Mouse (Mus musculus) naive thymus-derived CD4-positive, alpha-beta T cell, adult 2 months (primary cell): ENCODE results near the gene Kif6.

Experiments used
- DNase-seq: peaks from one replicate; pipeline ENCODE4 v3.0.0-alpha.2; 2011; ENCODE audit warnings: low read depth

Gene Kif6

DNA sequence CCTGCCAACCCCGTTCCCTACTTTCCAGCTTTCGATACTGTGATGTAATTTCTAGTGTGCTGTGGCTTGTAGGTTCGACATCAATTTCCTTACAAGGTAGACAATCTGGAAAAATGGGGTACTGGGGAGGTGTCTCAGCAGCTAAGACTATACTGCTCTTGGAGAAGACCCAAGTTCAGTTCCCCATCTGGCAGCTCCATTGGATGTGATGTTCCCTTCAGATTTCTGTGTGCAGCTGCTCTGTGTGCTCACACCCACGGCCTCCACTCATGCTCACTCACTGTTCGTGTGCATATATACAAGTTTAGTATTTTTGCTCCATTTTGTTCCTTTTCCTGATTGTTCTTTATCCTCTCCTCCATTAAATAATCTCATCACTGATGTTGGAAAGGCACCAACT, 51.8 kb downstream of the Kif6 start:
- no peak for DNase-seq

GRCm38 (mm10) chr17:49668296-49668695, 53.4 kb downstream of the Kif6 start:
- no peak for DNase-seq

GRCm38 (mm10) chr17:49671921-49672339, 57.0 kb downstream of the Kif6 start:
- DNase-seq, result no peak

DNA sequence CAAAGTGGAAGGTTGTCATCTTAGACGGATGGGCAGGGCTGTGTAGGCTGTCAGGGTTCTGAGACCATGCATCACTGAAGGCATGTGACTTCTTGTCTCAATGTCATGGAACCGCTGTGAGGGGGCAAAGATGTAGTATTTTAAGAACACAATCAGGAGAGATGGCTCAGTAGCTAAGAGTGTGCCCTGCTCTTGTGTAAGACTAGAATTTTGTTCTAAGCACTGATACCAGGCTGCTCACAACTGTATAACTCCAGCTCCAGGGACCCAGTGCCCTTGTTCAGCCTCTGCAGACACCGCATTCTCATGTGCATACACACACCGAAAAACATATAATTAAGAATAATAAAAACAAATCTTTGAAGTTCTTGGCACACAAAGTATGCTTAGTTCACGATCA, 57.5 kb downstream of the Kif6 start:
- DNase-seq, result no peak

- no peak for DNase-seq
Measured at GRCm38 (mm10) chr17:49675629-49676028, 60.7 kb downstream of the Kif6 start.

GRCm38 (mm10) chr17:49681410-49681809, 66.5 kb downstream of the Kif6 start:
- no peak for DNase-seq

GRCm38 (mm10) chr17:49684146-49684545, 69.2 kb downstream of the Kif6 start:
- no peak for DNase-seq

GRCm38 (mm10) chr17:49690607-49691454, 75.9 kb downstream of the Kif6 start:
- DNase-seq, result no peak

DNA sequence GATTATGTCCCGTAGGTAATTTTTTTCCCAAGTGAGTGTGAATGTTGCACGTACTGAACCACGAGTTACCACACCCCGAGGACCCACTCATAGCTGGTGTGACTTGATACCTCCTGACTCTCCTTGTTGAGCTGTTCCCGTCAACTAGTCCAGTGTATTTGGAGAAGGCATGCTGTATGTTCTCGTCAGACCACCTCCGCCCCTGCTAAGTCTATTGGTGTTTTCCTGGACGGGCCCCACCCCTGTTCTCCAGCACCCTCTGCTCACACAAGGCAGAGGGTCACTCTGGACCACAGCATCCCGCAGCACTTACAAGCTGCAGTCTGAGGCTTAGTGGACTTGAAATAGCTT, 76.5 kb downstream of the Kif6 start:
- no peak for DNase-seq

GRCm38 (mm10) chr17:49693206-49693605, 78.3 kb downstream of the Kif6 start:
- no peak for DNase-seq

- DNase-seq, result no peak
Measured at GRCm38 (mm10) chr17:49697220-49697619, 82.3 kb downstream of the Kif6 start.

DNA sequence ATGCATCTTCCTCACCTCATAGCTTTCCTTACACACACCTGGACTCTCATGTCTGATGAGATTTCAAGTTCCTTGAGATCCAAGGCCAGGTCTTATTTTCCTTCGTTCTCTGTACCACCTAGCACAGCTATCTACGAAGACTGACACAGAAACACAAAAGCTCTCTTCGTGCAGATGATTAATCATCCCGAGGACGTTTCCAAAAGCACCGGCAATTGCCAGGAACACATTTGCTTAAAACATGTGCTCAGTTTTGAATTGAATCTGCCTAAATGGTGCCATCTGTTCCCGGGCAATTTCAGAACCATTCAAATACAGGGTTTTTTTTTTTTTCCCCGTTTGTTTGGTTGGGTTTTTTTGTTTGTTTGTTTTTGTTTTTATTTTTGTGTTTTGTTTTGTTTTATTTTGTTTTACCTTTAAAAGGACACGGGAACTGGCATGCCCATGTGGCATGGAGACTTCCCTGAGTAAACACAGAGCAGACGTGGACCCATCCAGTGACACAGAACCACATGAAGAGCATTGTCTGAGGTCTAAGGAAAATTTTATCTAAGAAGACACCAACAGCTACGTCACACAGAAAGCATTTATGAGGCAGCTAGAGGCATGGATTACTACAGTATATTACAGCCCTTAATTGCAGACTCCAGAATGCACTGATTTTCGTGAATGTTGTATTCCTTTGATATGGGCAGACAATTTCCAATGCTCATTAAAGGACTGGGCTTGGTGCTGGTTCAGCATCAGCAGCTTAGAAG, 88.7 kb downstream of the Kif6 start:
- no peak for DNase-seq

DNA sequence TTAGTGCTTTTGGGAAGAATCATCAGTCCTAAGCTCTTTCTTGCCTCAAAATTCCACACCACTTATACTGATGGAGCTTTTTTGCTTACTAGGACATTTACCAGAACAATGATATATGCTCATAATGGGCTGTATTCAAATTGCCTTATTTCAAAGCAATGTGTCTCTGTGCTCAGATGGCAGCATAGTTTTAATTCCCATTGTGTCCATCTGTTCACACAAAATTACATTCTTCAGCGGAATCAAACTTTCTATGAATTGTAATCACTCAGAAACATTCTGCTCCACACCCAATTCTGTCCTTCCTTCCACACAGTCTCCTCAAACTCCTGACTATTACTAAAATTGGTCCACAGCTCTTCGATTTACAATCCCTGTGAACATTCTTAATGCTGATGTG, 94.3 kb downstream of the Kif6 start:
- no peak for DNase-seq

GRCm38 (mm10) chr17:49710101-49710630, 95.2 kb downstream of the Kif6 start:
- no peak for DNase-seq

DNA sequence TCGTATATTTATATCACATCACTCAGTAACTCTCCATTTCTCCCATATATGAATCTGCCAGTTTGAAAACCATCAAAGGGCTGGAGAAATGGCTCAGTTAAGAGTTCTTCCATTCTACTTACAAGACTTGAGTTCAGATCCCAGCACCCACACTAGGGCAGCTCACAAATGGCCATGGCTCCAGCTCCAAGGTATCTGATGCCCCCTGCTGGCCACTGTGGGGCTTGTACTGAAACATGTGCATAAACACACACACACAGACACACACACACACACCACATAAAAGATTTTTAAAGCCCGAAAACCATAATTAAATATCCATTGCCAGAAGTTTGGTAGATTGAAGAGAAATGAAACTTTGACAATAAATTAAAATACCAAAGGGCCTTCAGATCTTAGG, 111.3 kb downstream of the Kif6 start:
- no peak for DNase-seq

GRCm38 (mm10) chr17:49726976-49727375, 112.0 kb downstream of the Kif6 start:
- DNase-seq, result no peak

GRCm38 (mm10) chr17:49727428-49728045, 112.6 kb downstream of the Kif6 start:
- no peak for DNase-seq

DNA sequence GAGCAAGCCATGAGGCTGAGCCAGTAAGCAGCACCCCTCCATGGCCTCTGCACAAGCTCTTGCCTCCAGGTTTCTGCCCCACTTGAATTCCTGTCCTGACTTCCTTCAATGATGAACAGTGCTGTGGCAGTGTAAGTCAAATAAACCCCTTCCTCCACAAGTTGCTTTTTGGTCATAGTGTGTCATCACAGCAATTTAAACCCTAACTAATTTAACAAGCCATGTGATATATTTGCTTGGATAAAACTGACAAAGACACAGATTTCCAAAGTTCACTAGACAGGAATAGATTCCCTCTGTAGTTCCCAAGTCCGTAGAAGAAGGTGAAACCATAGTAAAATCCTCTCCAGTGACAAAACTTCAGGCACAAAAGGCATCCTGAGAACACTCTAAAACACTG, 114.9 kb downstream of the Kif6 start:
- no peak for DNase-seq

- DNase-seq, result no peak
Measured at GRCm38 (mm10) chr17:49732706-49733105, 117.8 kb downstream of the Kif6 start.

GRCm38 (mm10) chr17:49734079-49734478, 119.1 kb downstream of the Kif6 start:
- DNase-seq, result no peak

GRCm38 (mm10) chr17:49734776-49735175, 119.8 kb downstream of the Kif6 start:
- DNase-seq, result no peak

DNA sequence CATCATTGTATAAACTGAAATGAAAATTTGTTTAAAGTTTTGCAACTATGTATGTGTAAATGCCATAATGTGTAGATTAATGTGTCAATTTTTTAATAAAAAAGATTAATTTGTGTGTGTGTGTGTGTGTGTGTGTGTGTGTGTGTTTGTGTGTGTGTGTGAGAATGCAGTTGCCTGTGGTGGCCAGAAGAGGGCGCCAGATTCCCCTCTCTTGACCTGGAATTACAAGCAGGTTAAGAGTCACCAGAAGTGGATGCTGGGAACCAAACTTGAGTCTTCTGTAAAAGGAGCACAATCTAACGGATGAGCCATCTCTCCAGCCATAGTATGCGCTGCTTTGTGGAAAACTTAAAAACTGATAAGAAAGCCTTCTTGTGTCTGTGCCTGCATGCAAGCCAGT, 121.4 kb downstream of the Kif6 start:
- no peak for DNase-seq
